Mouse (Mus musculus) heart, postnatal 0 days (tissue): ENCODE measurements around the gene Slc39a8. TPM values are rescaled to one million over a fixed set of nuclear protein-coding genes. Genes with fewer than 3 reads are reported as not detected.

Source experiments
- ATAC-seq: fragments of 200-750 bp; cut with Nextera tagmentation; 2 replicates; pipeline ENCODE4 v1.8.0; 2017; ENCODE audit warnings: low read depth, moderate number of reproducible peaks, moderate library complexity; ENCODE audit not compliant: insufficient read depth
- DNase-seq: peaks from one replicate; pipeline ENCODE4 v3.0.0-alpha.2; 2016; ENCODE audit warnings: low spot score
- H3K27ac ChIP-seq: fragments of 300-500 bp; sonication (generic); 2 replicates; pipeline ENCODE4 v1.5.1; 2014; ENCODE audit warnings: low read depth, mild to moderate bottlenecking
- H3K27me3 ChIP-seq: fragments of 300-500 bp; sonication (generic); 2 replicates; pipeline ENCODE4 v1.6.1; 2014; ENCODE audit warnings: low read length, mixed read lengths; ENCODE audit not compliant: control insufficient read depth, insufficient read depth
- H3K36me3 ChIP-seq: fragments of 300-500 bp; sonication (generic); replicated peaks from 2 replicates; pipeline ENCODE4 v1.6.1; 2014; ENCODE audit warnings: low read length, mixed read lengths; ENCODE audit not compliant: control insufficient read depth, insufficient read depth
- H3K4me1 ChIP-seq: fragments of 300-500 bp; sonication (generic); 2 replicates; pipeline ENCODE4 v1.6.1; 2014; ENCODE audit warnings: antibody characterized with exemption; ENCODE audit not compliant: control insufficient read depth, insufficient read depth
- H3K4me2 ChIP-seq: fragments of 300-500 bp; sonication (generic); 2 replicates; pipeline ENCODE4 v1.6.1; 2014; ENCODE audit warnings: low read depth, mild to moderate bottlenecking, low read length, moderate library complexity
- H3K4me3 ChIP-seq: fragments of 300-500 bp; sonication (generic); 2 replicates; pipeline ENCODE4 v1.5.1; 2014; ENCODE audit warnings: low read depth, low read length
- H3K9ac ChIP-seq: fragments of 300-500 bp; sonication (generic); replicated peaks from 2 replicates; pipeline ENCODE4 v1.6.1; 2014; ENCODE audit warnings: low read depth, low read length, mixed read lengths
- H3K9me3 ChIP-seq: fragments of 300-500 bp; sonication (generic); replicated peaks from 2 replicates; pipeline ENCODE4 v1.6.1; 2016; ENCODE audit warnings: low read length; ENCODE audit not compliant: control insufficient read depth
- CTCF ChIP-seq: IDR thresholded peaks from 2 replicates; pipeline ENCODE4 v1.5.1; 2016; ENCODE audit warnings: antibody characterized with exemption, control low read depth, low read depth
- EP300 ChIP-seq: IDR thresholded peaks from 2 replicates; pipeline ENCODE4 v1.6.1; 2016; ENCODE audit warnings: antibody characterized with exemption, low read depth
- WGBS: fragments of 180-500 bp; shearing (Covaris S2); extraction: QIAGEN DNeasy Blood & Tissue Kit; methylation state at CpG from one replicate; pipeline ENCODE4 v1.1.7; 2014; 5-methylcytosine and 5-hydroxymethylcytosine counted together
- polyA plus RNA-seq: library from polyadenylated mRNA; unstranded; fragments of >200 nt; fragmentation: Nextera tagmentation; extraction: Ambion mirVana; gene quantifications from 2 replicates; pipeline ENCODE4 v1.2.1, GENCODE M21; 2015
- total RNA-seq: library from RNA; depleted of rRNA; stranded (reverse); fragments of >200 nt; gene quantifications from 2 replicates; pipeline ENCODE4 v1.2.3, GENCODE M21; 2014; ENCODE audit warnings: low replicate concordance; rRNA removed

Slc39a8 gene
- total and polyA plus RNA-seq, 2 experiments from 2014 or later = 10.2 to 14.4 TPM

- no peak overlapping the region for H3K9ac ChIP-seq
- no peaks in the 10 kb centered on the region for H3K4me1 ChIP-seq
- no peaks in the 10 kb centered on the region for H3K27me3 ChIP-seq
- H3K9me3 ChIP-seq = no peaks in the 10 kb centered on the region
- no peak overlapping the region for H3K4me2 ChIP-seq
- no peak for DNase-seq
- no peak for TF ChIP-seq CTCF
- no peak for TF ChIP-seq EP300
- no peak overlapping the region for H3K4me3 ChIP-seq
- H3K27ac ChIP-seq = no peak overlapping the region
- no peaks in the 10 kb centered on the region for H3K36me3 ChIP-seq
- ATAC-seq = no peak
- WGBS = 86% methylated on average over 5 of the region's 5 CpGs
Observed at GRCm38 (mm10) chr3:135918566-135919180, 93.6 kb downstream of the Slc39a8 start.

DNA sequence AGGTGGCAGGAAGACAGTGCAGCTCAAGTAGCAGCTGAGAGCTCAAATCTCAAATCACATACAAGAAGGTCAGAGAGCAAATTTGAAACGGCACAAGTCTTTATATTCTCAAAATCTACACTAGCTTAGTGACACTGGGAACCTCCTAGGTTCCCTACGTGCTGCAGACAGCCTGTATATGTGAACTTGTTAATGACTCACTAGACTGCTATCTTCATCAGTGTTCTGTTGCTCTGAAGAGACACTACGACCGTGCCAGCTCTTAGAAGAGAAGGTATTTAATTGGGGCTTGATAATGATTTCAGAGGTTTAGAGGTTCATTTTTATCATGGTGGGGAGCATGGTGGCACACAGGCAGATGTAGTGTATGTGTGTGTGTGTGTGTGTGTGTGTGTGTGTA, 94.2 kb downstream of the Slc39a8 start:
- no peak overlapping the region for H3K4me2 ChIP-seq
- no peaks in the 10 kb centered on the region for H3K27me3 ChIP-seq
- TF ChIP-seq EP300 = no peak
- TF ChIP-seq CTCF = no peak
- no peaks in the 10 kb centered on the region for H3K9me3 ChIP-seq
- no peaks in the 10 kb centered on the region for H3K4me1 ChIP-seq
- H3K9ac ChIP-seq = no peak overlapping the region
- 47% methylated on average over 4 of the region's 4 CpGs for WGBS
- no peak overlapping the region for H3K4me3 ChIP-seq
- no peaks in the 10 kb centered on the region for H3K36me3 ChIP-seq
- ATAC-seq (no peak), DNase-seq (no peak)
- no peak overlapping the region for H3K27ac ChIP-seq

DNA sequence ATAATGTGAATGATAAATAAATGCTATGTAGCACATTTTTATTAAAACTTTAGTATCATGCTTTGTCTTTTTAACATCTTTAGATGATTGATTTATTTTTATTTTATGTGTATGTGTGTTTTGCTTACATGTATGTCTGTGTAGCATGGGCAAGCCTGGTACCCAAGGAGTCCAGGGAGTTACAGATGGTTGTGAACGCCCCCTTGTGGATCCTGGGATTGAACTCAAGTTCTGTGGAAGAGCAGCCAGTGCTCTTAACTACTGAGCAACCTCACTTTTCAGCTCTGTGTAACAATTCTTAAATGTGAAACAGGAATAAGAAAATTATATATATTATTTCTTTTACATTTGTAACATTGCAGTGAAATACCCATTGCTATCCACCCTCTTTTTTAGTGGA, 101.7 kb downstream of the Slc39a8 start:
- Histone ChIP-seq H3K4me1 (no peaks in the 10 kb centered on the region), H3K4me3 (no peak overlapping the region), H3K36me3 (no peaks in the 10 kb centered on the region), H3K9ac (no peak overlapping the region), H3K27me3 (no peaks in the 10 kb centered on the region), H3K27ac (no peak overlapping the region), H3K9me3 (no peaks in the 10 kb centered on the region), H3K4me2 (no peak overlapping the region)
- 37% methylated on average over 1 of the region's 1 CpGs for WGBS
- ATAC-seq = no peak
- no peak for DNase-seq
- TF ChIP-seq CTCF = no peak
- no peak for TF ChIP-seq EP300

DNA sequence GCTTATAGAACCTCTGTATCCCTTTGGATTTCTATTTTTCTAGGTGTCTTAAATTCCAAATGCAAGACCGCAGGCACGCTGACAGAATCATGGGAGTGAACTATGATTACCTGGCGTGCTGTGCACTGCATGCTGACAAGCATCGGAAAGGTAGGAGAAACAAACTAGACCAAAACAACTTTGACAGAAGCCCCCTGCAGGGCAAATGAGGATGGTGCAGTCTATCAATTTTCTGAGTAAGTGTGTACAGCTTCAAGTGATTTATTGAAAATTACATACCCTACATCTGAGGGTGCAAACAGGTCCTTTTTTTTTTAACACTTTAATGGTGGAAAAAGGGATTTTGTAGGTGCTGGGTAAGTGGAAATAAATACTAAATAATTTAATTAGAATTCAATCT, 103.1 kb downstream of the Slc39a8 start:
- Histone ChIP-seq H3K36me3 (no peaks in the 10 kb centered on the region), H3K27me3 (no peaks in the 10 kb centered on the region), H3K9me3 (no peaks in the 10 kb centered on the region), H3K27ac (no peak overlapping the region), H3K4me2 (no peak overlapping the region), H3K4me3 (no peak overlapping the region), H3K4me1 (no peaks in the 10 kb centered on the region), H3K9ac (no peak overlapping the region)
- TF ChIP-seq CTCF (no peak), EP300 (no peak)
- WGBS = 76% methylated on average over 4 of the region's 4 CpGs
- DNase-seq (no peak), ATAC-seq (no peak)

DNA sequence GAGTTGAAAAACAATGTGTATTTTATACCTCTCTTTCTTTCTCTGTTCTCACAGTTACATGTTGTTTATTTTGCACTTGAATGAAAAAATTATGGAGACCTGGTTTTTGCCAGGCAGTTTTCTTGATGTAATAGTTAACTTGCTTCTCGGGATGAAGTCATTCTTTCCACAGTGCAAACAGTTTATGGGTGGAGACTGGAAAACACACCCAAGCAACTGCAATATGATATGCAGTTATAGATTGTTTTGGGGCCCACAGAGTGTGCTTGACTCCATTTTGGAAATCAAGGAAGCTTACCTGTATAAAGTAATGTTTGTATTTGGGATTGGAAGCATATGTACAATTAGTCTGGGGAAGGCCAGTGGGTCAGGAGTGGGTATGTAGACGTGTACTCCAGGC, 112.4 kb downstream of the Slc39a8 start:
- no peaks in the 10 kb centered on the region for H3K36me3 ChIP-seq
- no peak overlapping the region for H3K4me2 ChIP-seq
- 66% methylated on average over 2 of the region's 2 CpGs for WGBS
- DNase-seq = no peak
- H3K27ac ChIP-seq = no peak overlapping the region
- H3K4me3 ChIP-seq = no peak overlapping the region
- no peaks in the 10 kb centered on the region for H3K4me1 ChIP-seq
- no peak for TF ChIP-seq CTCF
- no peak for TF ChIP-seq EP300
- no peaks in the 10 kb centered on the region for H3K9me3 ChIP-seq
- no peak for ATAC-seq
- no peaks in the 10 kb centered on the region for H3K27me3 ChIP-seq
- H3K9ac ChIP-seq = no peak overlapping the region

Other genes with a start within 250 kb of the Slc39a8 start
- gene Nfkb1, start 133.7 kb upstream of the Slc39a8 start, total RNA-seq = 51.7 and 61.7 TPM in 2 replicates
- 11.9 and 12.5 TPM in 2 replicates for gene Nfkb1, start 133.7 kb upstream of the Slc39a8 start, polyA plus RNA-seq